Mouse (Mus musculus): Measurements from ENCODE around the gene Rab3il1. TPM values are rescaled to one million over a fixed set of nuclear protein-coding genes. Genes with fewer than 3 reads are reported as not detected.
A peak's percentile ranks its signal among the peaks of the same experiment; 100 is the strongest.

Gene Rab3il1
- total RNA-seq, 2 experiments from 2014 or later: 9.4 to 9.5 TPM

GRCm38 (mm10) chr19:10071166-10071565, 69.7 kb downstream of the Rab3il1 start:
- intact Hi-C loops (cut with DNase I): no loop called here
- DNase-seq (ENCODE audit: low spot score in 2 of 2): peak; percentile 37 to 61

GRCm38 (mm10) chr19:10071892-10072291, 70.4 kb downstream of the Rab3il1 start:
- intact Hi-C loops (cut with DNase I): no loop called here
- DNase-seq (ENCODE audit: low spot score in 2 of 2): no peak

GRCm38 (mm10) chr19:10073145-10073544, 71.7 kb downstream of the Rab3il1 start:
- intact Hi-C loops (cut with DNase I): no loop called here
- DNase-seq (ENCODE audit: low spot score in 2 of 2): no peak

GRCm38 (mm10) chr19:10078392-10078791, 76.9 kb downstream of the Rab3il1 start:
- DNase-seq (ENCODE audit: low spot score in 2 of 2): no peak
- intact Hi-C loops (cut with DNase I): no loop called here

GRCm38 (mm10) chr19:10080384-10080783, 78.9 kb downstream of the Rab3il1 start:
- DNase-seq (ENCODE audit: low spot score in 2 of 2): no peak
- intact Hi-C loops (cut with DNase I): no loop called here

GRCm38 (mm10) chr19:10082105-10082504, 80.6 kb downstream of the Rab3il1 start:
- intact Hi-C loops (cut with DNase I): no loop called here

GRCm38 (mm10) chr19:10085454-10085853, 84.0 kb downstream of the Rab3il1 start:
- intact Hi-C loops (cut with DNase I): no loop called here
- no peak for DNase-seq (ENCODE audit: low spot score in 2 of 2)

More at GRCm38 (mm10) chr19:10082105-10082504, 80.6 kb downstream of the Rab3il1 start:
- DNase-seq (ENCODE audit: low spot score in 2 of 2): no peak

GRCm38 (mm10) chr19:10086976-10087375, 85.5 kb downstream of the Rab3il1 start:
- DNase-seq (ENCODE audit: low spot score in 2 of 2): no peak
- intact Hi-C loops (cut with DNase I): no loop called here

Other genes starting within 250 kb of the Rab3il1 start
- not detected for gene Scgb2a2, start 154.1 kb upstream of the Rab3il1 start, total RNA-seq (2021)
- 10 to 100 TPM; 22.0 to 23.3 TPM for gene Incenp, start 102.1 kb upstream of the Rab3il1 start, total RNA-seq (2021)
- gene Fth1, start 21.1 kb upstream of the Rab3il1 start, total RNA-seq (2021): 1,000 to 10,000 TPM; 2,053 to 2,068 TPM
- under 1 TPM; 0.78 to 0.83 TPM for gene Best1, start within 50 bp of the Rab3il1 start, total RNA-seq (2021)
- 10 to 100 TPM; 31.1 to 31.5 TPM for gene Fads3, start 39.9 kb downstream of the Rab3il1 start, total RNA-seq (2021)
- 100 to 1,000 TPM; 141 to 145 TPM for gene Fads2, start 100.1 kb downstream of the Rab3il1 start, total RNA-seq (2021)
- gene Fads1, start 181.2 kb downstream of the Rab3il1 start, total RNA-seq (2021): 100 to 1,000 TPM; 180 to 188 TPM
- 10 to 100 TPM; 70.0 to 76.0 TPM for gene Tmem258, start 202.3 kb downstream of the Rab3il1 start, total RNA-seq (2021)
- 1 to 10 TPM; 8.9 to 9.9 TPM for gene Fen1, start 202.5 kb downstream of the Rab3il1 start, total RNA-seq (2021)
- 10 to 100 TPM; 12.2 to 16.1 TPM for gene Myrf, start 239.1 kb downstream of the Rab3il1 start, total RNA-seq (2021)